Mouse (Mus musculus) thymus, postnatal 0 days (tissue): Measurements from ENCODE around the gene Exosc6. TPM values are rescaled to one million over a fixed set of nuclear protein-coding genes. Genes with fewer than 3 reads are reported as not detected.
"Not testable (repeated sequence)": the region's sequence is repeated elsewhere in the genome, so short reads cannot be mapped to it uniquely, and the experiment has no call there.

Source experiments
- DNase-seq: peaks from one replicate; pipeline ENCODE4 v3.0.0-alpha.2; 2015; ENCODE audit warnings: low spot score
- polyA plus RNA-seq: library from polyadenylated mRNA; unstranded; fragments of >200 nt; fragmentation: Nextera tagmentation; extraction: Ambion mirVana; gene quantifications from 2 replicates; pipeline ENCODE4 v1.2.1, GENCODE M21; 2015

Gene Exosc6
- 32.3 and 36.7 TPM in 2 replicates for polyA plus RNA-seq

DNA sequence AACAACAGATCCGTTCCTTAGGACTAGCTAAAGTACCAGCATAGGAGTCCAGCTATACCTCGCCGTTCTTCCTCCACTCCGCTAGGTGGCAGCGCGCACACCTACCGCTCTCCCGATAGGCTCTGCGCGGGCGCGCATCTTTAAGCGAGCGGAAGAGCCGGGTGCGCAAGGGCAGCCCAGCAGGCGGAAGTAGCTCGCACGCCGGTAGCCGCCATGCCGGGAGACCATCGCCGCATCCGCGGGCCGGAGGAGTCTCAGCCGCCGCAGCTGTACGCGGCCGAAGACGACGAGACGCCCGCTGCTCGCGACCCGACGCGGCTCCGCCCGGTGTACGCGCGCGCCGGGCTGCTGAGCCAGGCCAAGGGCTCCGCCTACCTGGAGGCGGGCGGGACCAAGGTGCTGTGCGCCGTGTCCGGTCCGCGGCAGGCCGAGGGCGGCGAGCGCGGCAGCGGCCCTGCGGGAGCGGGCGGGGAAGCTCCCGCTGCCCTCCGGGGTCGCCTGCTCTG is at the start of gene Exosc6:
TSS of gene Exosc6 (plus strand) at position 182 of the 506 bp plus-strand sequence.
- DNase-seq: peak; percentile 95

GRCm38 (mm10) chr8:111010230-111010991 is 45.7 kb upstream of the Exosc6 start:
- not testable (repeated sequence) for DNase-seq

GRCm38 (mm10) chr8:111026609-111027008 is 29.5 kb upstream of the Exosc6 start:
- not testable (repeated sequence) for DNase-seq

DNA sequence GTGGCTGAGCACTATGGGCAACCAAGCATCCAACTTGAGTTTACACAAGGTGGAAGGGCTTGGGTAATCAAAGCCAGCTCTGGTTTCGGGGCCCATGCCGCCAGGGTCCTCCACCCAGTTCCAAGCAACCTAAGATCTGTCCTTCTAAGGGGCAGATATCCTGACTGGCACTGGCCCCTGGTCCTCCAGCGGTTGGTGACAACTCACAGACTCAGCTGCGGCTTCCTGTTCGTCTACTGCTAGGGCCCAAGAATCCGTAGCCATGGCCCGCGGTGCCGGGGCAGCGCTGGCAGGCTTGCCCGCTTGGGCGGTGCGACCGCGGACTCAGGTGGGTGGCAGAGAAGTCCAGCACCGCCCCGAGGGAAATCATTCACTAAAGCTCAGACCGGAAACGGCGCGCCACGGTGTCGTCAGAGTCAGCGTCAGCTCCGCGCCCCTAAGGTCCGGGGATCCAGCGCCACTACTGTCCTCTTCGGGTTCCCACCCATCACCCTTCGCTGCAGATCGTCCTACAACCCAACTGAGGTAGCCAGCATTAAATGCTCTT is 28.7 kb upstream of the Exosc6 start:
- DNase-seq: peak; percentile 75

DNA sequence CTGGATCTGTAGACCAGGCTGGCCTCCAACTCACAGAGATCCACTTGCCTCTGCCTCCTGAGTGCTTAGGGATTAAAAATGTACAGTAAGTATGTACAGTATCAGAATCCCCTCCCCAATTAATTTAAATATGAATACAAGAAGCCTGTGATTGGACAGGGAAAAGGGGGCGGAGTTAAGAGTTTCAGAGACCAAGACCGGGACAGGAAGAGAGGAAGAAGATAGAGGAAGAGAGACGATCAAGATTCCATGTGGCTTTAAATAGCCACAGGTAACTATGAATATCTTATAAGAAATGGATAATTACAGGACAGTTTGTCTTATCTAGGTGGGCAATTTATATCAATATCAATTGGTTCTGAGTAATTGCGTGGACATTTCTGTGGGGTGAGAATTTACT is 26.6 kb upstream of the Exosc6 start:
- peak; percentile 40 for DNase-seq

- peak; percentile 15 for DNase-seq
Measured at GRCm38 (mm10) chr8:111030045-111030444, 26.1 kb upstream of the Exosc6 start.

DNA sequence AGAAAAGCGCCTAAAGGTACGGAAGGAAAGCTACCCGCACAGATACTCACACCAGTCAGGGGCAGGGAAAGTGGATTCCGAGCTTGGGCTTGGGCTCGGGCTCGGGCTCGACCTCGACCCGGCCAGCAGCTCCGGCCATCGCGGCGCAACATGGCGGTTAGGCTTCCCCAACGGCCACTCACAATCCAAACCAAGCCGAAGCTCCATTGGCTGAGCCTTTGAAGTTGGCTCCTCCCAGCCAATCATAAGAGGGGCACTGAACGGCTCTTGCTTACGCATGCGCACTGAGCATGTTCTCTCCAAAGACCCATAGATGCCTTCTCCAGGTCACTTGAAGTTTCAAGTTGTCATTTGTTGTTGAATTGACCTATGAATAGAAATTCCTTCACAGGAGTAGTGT is 24.6 kb upstream of the Exosc6 start, which contains the start of gene Ddx19b:
TSS of gene Ddx19b (minus strand) at position 180 of the 400 bp plus-strand sequence.
- DNase-seq: no peak

GRCm38 (mm10) chr8:111032916-111033315 is 23.2 kb upstream of the Exosc6 start, which contains the start of gene Aars:
Gene Aars (plus strand): TSS chr8:111033144.
- DNase-seq: no peak

DNA sequence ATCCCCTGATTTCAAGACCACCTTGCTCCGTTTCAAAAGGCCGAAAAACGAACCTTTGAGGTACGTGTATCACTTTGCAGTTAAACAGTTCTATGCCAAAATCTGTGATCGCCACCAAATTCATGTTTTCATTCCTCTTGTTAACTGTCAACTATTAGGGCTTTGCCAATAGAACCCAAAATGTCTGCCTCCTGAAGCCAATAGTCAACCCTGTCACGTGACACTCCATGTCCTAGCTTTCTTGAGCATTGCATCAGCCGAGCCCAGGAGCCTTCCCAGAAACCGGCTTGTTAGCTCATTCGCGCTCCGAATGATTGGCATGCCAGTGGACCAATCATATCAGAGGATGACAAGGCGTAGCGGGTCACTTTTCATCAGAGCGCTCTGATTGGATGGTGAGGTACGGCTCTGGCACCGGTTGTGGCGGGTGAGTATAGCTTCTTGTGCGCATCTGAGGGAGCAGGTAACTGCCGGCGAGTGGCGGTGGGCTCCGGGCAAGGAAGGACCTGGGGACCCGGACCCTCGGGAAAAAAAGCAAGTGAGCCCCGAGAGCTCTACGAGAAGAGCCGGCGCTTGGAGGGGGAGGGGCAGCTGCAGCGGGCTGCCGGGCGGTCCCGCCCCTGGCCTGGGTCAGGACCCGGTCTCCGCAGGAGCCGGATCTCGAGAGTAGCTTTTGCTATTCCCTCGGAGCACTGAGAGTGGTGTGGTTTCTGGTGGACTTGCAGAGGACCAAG is 22.5 kb upstream of the Exosc6 start:
- peak; percentile 98 for DNase-seq

DNA sequence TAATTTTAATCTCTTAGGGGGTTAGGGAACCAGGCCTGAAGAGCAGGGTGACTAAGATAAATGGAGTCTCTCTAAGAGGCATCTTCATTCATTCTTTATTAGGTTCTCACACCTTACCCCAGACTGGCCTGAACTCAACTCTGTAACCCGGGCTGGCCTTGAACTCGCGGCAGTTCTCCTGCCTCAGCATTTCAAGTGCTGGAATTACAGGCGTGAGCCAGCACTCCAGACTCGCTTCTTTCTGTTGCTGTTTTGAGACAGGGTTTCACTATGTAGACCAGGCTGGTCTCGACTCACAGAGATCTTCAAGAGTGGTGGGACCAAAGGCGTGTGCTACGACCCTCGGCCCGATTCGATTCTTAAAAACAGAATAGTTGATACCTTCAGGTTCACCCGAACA is 21.9 kb upstream of the Exosc6 start:
- no peak for DNase-seq

DNA sequence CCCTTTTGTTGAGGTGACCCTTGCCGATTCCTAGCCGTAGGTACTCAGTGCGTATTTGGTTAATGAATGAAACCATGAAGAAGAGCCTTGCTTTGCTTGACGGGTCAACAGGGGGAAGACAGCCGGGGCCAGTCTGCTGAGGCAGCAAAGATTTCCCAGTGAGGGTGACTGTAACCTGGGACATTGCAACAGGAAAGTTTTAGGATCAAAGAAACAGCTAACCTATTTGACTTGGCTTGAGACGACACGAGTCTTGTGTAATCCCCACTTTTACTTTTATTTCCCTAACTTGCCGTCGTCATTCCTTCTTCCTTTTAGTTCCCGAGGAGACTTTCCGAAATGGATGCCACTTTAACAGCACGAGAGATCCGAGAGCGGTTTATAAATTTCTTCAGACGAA is 19.5 kb upstream of the Exosc6 start:
- DNase-seq: no peak

DNA sequence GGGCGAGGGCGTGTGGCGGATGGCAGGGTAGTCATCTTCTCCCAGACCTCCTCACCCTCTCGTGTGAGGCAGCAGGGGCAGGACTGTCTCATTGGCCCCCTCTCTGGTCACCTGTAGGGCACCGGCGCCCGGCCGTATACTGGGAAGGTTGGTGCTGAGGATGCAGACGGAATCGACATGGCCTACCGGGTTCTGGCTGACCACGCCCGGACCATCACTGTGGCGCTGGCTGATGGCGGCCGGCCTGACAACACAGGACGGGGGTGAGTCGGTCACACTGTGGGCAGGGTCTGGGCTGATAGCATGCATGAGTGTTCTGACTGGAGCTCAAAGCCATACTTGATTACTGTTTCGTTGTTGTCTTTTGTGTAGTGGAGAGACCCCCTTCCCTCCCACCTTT is 13.6 kb upstream of the Exosc6 start:
- DNase-seq: no peak

DNA sequence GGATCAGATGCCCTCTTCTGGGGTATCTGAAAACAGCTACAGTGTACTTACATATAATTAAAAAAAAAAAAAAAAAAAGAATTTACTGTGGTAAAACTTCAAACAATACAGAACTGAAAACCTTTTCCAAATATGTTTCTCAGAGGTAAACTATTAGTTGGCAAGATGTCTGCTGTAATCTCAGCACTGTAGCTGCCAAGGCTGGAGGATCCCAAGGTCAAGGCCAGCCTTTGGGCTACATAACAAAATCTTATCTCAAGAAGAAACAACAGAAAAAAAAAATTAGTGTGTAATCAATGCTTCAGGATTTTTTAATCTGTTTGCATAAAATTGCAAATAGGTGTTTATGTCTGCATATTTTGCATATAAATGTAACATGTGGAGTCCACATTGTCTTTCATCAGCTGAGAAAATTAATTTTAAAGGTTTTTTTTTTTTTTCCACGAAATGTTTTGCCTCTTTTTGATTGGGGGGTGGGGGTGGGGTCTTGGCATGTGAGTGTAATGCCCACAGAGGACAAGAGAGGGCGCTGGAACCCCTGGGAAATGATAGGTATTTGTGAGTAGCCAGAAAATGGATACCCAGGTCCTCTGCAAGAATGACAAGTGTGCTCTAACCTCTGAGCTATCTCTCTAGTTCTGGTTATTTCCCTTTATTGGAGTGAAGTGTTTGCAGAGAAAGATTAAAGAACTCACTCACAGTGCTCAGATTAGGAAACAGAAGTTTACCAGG is 12.0 kb upstream of the Exosc6 start:
- DNase-seq: no peak

DNA sequence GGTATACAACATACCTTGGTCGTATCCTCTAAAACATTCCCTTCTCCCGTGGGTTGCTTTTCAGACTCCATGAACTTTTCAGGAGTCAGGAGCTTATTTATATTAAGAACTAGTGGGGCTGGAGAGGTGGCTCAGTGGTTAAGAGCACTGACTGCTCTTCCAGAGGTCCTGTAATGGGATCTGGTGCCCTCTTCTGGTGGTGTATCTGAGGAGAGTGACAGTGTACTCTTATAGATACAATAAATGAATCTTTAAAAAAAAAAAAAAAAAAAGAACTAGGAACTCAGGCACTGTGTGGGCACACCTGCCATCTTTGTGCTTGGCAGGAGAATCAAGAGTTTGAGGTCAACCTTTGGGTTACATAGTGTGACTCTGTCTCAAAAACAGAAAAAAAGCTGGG is 7.4 kb upstream of the Exosc6 start:
- no peak for DNase-seq

- DNase-seq: no peak
Measured at GRCm38 (mm10) chr8:111049106-111049505, 7.0 kb upstream of the Exosc6 start.

- DNase-seq: no peak
Measured at GRCm38 (mm10) chr8:111053827-111054518, 2.2 kb upstream of the Exosc6 start.

GRCm38 (mm10) chr8:111055031-111055634 is 1.0 kb upstream of the Exosc6 start:
- no peak for DNase-seq

DNA sequence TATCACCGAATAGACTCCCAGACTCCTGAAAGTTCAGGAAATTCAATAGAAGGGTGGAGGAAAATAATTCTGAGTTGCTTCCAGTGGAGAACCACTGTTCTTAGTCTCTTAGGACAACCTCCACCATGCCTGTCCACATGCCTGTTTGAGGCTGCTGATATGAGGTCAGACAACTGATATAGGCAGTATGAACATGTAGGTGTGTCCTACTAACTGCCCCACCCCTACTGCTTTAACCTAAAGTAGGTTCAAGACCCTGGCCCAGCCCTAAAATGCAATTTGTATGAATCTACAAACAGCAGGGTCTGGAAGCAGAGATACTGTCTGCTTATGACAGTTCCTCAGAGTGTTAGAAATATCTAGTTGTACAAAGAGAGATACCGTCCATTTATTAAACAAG is 478 bp upstream of the Exosc6 start:
- DNase-seq: no peak

DNA sequence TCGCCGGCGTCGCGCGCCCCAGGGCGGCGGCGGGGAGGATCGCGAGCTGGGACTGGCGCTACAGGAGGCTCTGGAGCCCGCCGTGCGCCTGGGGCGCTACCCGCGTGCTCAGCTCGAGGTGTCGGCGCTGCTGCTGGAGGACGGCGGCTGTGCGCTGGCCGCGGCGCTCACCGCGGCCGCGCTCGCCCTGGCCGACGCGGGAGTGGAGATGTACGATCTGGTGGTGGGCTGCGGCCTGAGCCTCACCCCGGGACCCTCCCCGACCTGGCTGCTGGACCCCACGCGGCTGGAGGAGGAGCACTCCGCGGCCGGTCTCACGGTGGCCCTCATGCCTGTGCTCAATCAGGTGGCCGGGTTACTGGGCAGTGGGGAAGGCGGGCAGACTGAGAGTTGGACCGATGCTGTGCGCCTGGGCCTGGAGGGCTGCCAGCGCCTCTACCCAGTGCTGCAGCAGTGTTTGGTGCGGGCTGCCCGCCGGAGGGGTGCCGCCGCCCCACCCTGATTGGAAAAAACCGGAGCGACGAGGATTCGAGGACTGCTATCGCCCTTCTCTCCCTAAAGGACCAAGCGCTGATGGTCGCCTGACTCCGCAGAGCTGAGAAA is 653 bp downstream of the Exosc6 start:
- peak; percentile 60 for DNase-seq
